ENCODE assay signal across 8 mouse cellular contexts in the genomic region with DNA sequence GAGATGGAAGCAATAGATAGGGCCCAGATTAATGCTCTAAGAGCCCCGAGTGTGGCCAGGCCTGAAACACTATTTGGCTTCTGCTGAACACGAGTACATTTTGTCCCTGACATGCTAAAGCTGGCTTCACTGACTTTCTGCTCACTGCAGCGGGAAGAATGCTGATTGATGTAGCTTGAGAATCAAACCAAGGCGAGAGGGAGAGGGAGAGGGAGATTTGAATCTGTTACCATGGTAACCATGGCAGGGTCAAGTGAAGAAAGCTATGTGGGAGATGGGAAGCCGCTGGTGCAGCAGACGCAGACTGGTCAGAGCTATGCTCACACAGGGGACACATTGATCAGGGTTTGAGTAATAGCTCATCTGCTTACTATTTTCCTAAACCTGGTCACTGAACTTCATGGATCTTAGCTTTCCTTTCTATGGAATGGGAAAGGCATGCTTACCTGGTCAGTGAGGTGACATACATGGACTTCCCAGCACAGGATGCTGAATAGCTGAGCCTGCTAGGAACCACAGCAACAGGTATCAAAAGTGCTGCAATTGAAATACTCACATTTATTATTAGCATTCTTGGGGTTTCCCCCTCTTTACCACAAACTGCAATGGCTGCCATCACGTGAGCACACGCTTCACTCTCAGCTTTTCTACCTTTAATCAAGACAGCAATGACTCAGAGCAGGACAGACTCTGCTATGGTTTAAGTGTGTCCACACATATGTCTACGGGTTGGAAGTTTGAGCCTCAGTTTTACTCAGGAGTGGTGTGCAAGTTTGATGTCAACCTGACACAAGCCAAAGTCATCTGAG. TPM values are rescaled to one million over a fixed set of nuclear protein-coding genes. Genes with fewer than 3 reads are reported as not detected.
DNase-seq lines count a peak whose midpoint lies in the region; ATAC-seq lines count a peak whose summit lies in the region.

No protein-coding gene starts in this region.

- H3K27me3 ChIP-seq in hindbrain, embryonic 12.5 days: no peaks in the 10 kb centered on the region
- no peaks in the 10 kb centered on the region for H3K27me3 ChIP-seq in midbrain, embryonic 10.5 days (ENCODE audit: low read depth, poor library complexity, severe bottlenecking)

- H3K9me3 ChIP-seq in hindbrain, embryonic 12.5 days (replicated peaks): no peaks in the 10 kb centered on the region
- no peaks in the 10 kb centered on the region for H3K9me3 ChIP-seq in midbrain, embryonic 10.5 days (replicated peaks)

- H3K4me2 ChIP-seq in hindbrain, embryonic 12.5 days (replicated peaks): 0 out of 2 replicates have a peak overlapping the region, but pooled peaks have one; percentile 17

- H3K27ac ChIP-seq in hindbrain, embryonic 12.5 days: peak overlapping the region; percentile 56
- peak overlapping the region; percentile 76 for H3K27ac ChIP-seq in midbrain, embryonic 10.5 days (replicated peaks)

- no peak overlapping the region for H3K9ac ChIP-seq in hindbrain, embryonic 12.5 days

- no peaks in the 10 kb centered on the region for H3K36me3 ChIP-seq in hindbrain, embryonic 12.5 days
- H3K36me3 ChIP-seq in midbrain, embryonic 10.5 days: no peaks in the 10 kb centered on the region

- WGBS in hindbrain, embryonic 12.5 days: 36% methylated on average over 9 of the region's 9 CpGs
- WGBS in midbrain, embryonic 10.5 days: 39% methylated on average over 9 of the region's 9 CpGs

- ATAC-seq in hindbrain, embryonic 12.5 days (ENCODE audit: low FRiP score): peak; percentile 86

- peak; percentile 13 for DNase-seq in adrenal gland, postnatal 10 days
- DNase-seq in adrenal gland, postnatal 4 days (ENCODE audit: low spot score in 2 of 2): no peak
- DNase-seq in R1 (ENCODE audit: low read depth, low spot score): peak; percentile 59
- peak; percentile 61 for DNase-seq in midbrain, embryonic 10.5 days (ENCODE audit: low spot score)
- DNase-seq in thymus, adult 18-20 months: no peak
- DNase-seq in urinary bladder, adult 18-20 months (ENCODE audit: low spot score in 2 of 2): no peak
- no peak for DNase-seq in spleen, postnatal 14 days (ENCODE audit: low spot score in 2 of 2)

- H3K4me1 ChIP-seq in hindbrain, embryonic 12.5 days: peaks cover 22% of the 10 kb centered on the region
- H3K4me1 ChIP-seq in midbrain, embryonic 10.5 days: peaks cover 27% of the 10 kb centered on the region

- no peak overlapping the region for H3K4me3 ChIP-seq in hindbrain, embryonic 12.5 days
- H3K4me3 ChIP-seq in midbrain, embryonic 10.5 days: no peak overlapping the region; the same call in 1 of the 2 replicates

RNA-seq across cellular contexts. Expression of a gene that starts 56.9 kb away (rescaled TPM):
- 100 to 1,000 TPM; 434 to 467 TPM for total RNA-seq in adrenal gland, postnatal 10 days (2021)
- total RNA-seq in adrenal gland, postnatal 4 days (2021): 100 to 1,000 TPM; 675 to 838 TPM
- polyA plus RNA-seq in hindbrain, embryonic 12.5 days (2016; fragmentation: Nextera tagmentation; extraction: Ambion mirVana): 62.9 and 63.0 TPM in 2 replicates
- 39.6 and 43.5 TPM in 2 replicates for polyA plus RNA-seq in midbrain, embryonic 10.5 days (2016; fragmentation: Nextera tagmentation; extraction: Ambion mirVana)

Comparison
In these comparisons a context has a peak if more than half of its experiments do, and no peak if none do; other contexts are left out.
1. DNase-seq: peak in adrenal gland, postnatal 10 days (single experiment), R1 (single experiment) and midbrain, embryonic 10.5 days (single experiment); none in adrenal gland, postnatal 4 days (0 of 2), thymus, adult 18-20 months (0 of 2), urinary bladder, adult 18-20 months (0 of 2) and spleen, postnatal 14 days (0 of 2).